Mouse (Mus musculus): ENCODE results near the gene Olfr1465. TPM values are rescaled to one million over a fixed set of nuclear protein-coding genes. Genes with fewer than 3 reads are reported as not detected.

Olfr1465 gene
- polyA plus RNA-seq (2014; fragmentation: Nextera tagmentation; extraction: Ambion mirVana) = not detected in 2 replicates

DNA sequence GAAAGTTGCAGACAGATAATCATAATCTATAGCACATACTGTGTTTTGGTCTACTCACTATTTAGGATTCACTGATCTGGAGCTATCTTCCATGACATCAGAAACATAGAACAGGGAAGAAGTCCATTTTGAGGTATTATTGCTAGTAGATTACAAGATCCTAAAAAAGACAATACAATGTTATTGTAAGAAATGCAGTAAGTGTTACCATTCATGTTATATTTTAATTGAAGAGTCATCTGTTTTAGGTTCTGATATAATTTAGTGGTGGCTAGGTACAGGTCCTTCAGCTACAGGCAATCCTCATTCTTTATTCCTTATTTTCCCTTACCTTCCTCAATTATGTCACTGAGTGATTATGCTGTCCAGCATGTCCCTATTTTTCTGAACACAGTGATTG lies at the start of gene Olfr1465:
TSS of gene Olfr1465 (minus strand) at position 101 of the 400 bp plus-strand sequence.
- ATAC-seq (ENCODE audit: insufficient read depth, low FRiP score, low TSS enrichment) = no peak
- no peak within 1 kb of the TSS for H3K9ac ChIP-seq (ENCODE audit: low read length)

DNA sequence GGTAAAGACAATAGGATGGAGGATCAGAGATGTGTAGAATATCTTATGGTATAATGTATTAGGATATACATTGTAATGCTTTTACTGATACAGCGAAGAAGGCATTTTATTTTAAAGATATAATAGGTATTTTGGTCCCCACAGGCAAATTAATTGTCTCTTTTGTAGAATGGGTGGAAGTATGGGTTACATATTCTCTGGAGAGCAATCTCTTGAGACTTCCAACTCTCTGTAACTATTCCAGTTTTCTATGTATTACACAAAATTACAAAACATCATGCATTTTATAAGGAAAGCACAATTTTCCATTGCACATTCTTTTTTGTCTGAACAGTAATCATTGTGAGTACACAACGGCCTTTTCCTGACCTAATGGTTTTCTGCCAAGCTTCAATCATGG lies 46.6 kb upstream of the Olfr1465 start, which contains the start of gene Olfr1467:
TSS of gene Olfr1467 (plus strand) at position 301 of the 400 bp plus-strand sequence.
- WGBS = 76% methylated on average over 2 of the region's 2 CpGs
- H3K4me3 ChIP-seq (ENCODE audit: low read depth, low read length) = no peak within 1 kb of the TSS
- no peaks in the 10 kb centered on the region for H3K36me3 ChIP-seq (ENCODE audit: control insufficient read depth, insufficient read depth, low read length)
- H3K4me2 ChIP-seq (ENCODE audit: low read depth) = no peak within 1 kb of the TSS
- no peak within 1 kb of the TSS for H3K9ac ChIP-seq (ENCODE audit: low read length)
- DNase-seq (ENCODE audit: low spot score) = no peak
- no peaks in the 10 kb centered on the region for H3K4me1 ChIP-seq (ENCODE audit: control insufficient read depth, insufficient read depth, low read length)
- no peaks in the 10 kb centered on the region for H3K27me3 ChIP-seq (ENCODE audit: control insufficient read depth, insufficient read depth, low read length)
- 0 out of 2 replicates have a peak, but pooled peaks cover 5% of the 10 kb centered on the region for H3K9me3 ChIP-seq (ENCODE audit: control insufficient read depth, low read length)
- H3K27ac ChIP-seq (ENCODE audit: low read depth, low read length) = no peak within 1 kb of the TSS
- ATAC-seq (ENCODE audit: insufficient read depth, low FRiP score, low TSS enrichment) = no peak

More for the DNA sequence above, at the start of gene Olfr1465:
- H3K36me3 ChIP-seq (ENCODE audit: control insufficient read depth, insufficient read depth, low read length) = no peaks in the 10 kb centered on the region
- H3K27me3 ChIP-seq (ENCODE audit: control insufficient read depth, insufficient read depth, low read length) = no peaks in the 10 kb centered on the region
- no peak within 1 kb of the TSS for H3K4me2 ChIP-seq (ENCODE audit: low read depth)
- no peak for DNase-seq (ENCODE audit: low spot score)
- H3K4me1 ChIP-seq (ENCODE audit: control insufficient read depth, insufficient read depth, low read length) = no peaks in the 10 kb centered on the region
- H3K9me3 ChIP-seq (ENCODE audit: control insufficient read depth, low read length) = no peaks in the 10 kb centered on the region
- H3K4me3 ChIP-seq (ENCODE audit: low read depth, low read length) = no peak within 1 kb of the TSS
- no peak within 1 kb of the TSS for H3K27ac ChIP-seq (ENCODE audit: low read depth, low read length)

GRCm38 (mm10) chr19:13338562-13338961 lies 23.2 kb upstream of the Olfr1465 start, which contains the start of gene Olfr1466:
Gene Olfr1466, plus strand, starts transcription at chr19:13338862.
- Histone ChIP-seq H3K4me1 (ENCODE audit: control insufficient read depth, insufficient read depth, low read length) (no peaks in the 10 kb centered on the region), H3K9me3 (ENCODE audit: control insufficient read depth, low read length) (0 out of 2 replicates have a peak, but pooled peaks cover 2% of the 10 kb centered on the region), H3K9ac (ENCODE audit: low read length) (no peak within 1 kb of the TSS), H3K27ac (ENCODE audit: low read depth, low read length) (no peak within 1 kb of the TSS), H3K36me3 (ENCODE audit: control insufficient read depth, insufficient read depth, low read length) (no peaks in the 10 kb centered on the region), H3K4me3 (ENCODE audit: low read depth, low read length) (no peak within 1 kb of the TSS), H3K4me2 (ENCODE audit: low read depth) (no peak within 1 kb of the TSS), H3K27me3 (ENCODE audit: control insufficient read depth, insufficient read depth, low read length) (no peaks in the 10 kb centered on the region)
- 97% methylated on average over 2 of the region's 2 CpGs for WGBS
- ATAC-seq (ENCODE audit: insufficient read depth, low FRiP score, low TSS enrichment) (no peak), DNase-seq (ENCODE audit: low spot score) (no peak)

Other genes with a start within 250 kb of the Olfr1465 start
- not detected in 2 replicates for gene Olfr1457, start 217.7 kb downstream of the Olfr1465 start, polyA plus RNA-seq (2014; fragmentation: Nextera tagmentation; extraction: Ambion mirVana)
- gene Olfr1458, start 208.8 kb downstream of the Olfr1465 start, polyA plus RNA-seq (2014; fragmentation: Nextera tagmentation; extraction: Ambion mirVana) = not detected in 2 replicates
- gene Olfr1459, start 166.0 kb downstream of the Olfr1465 start, polyA plus RNA-seq (2014; fragmentation: Nextera tagmentation; extraction: Ambion mirVana) = not detected in 2 replicates
- gene Olfr1461, start 152.5 kb downstream of the Olfr1465 start, polyA plus RNA-seq (2014; fragmentation: Nextera tagmentation; extraction: Ambion mirVana) = not detected in 2 replicates
- not detected in 2 replicates for gene Olfr1462, start 129.8 kb downstream of the Olfr1465 start, polyA plus RNA-seq (2014; fragmentation: Nextera tagmentation; extraction: Ambion mirVana)
- gene Olfr1463, start 84.2 kb downstream of the Olfr1465 start, polyA plus RNA-seq (2014; fragmentation: Nextera tagmentation; extraction: Ambion mirVana) = not detected in 2 replicates
- gene Olfr1466, start 23.3 kb upstream of the Olfr1465 start, polyA plus RNA-seq (2014; fragmentation: Nextera tagmentation; extraction: Ambion mirVana) = not detected in 2 replicates
- gene Olfr1467, start 46.7 kb upstream of the Olfr1465 start, polyA plus RNA-seq (2014; fragmentation: Nextera tagmentation; extraction: Ambion mirVana) = not detected in 2 replicates
- gene Olfr1469, start 92.3 kb upstream of the Olfr1465 start, polyA plus RNA-seq (2014; fragmentation: Nextera tagmentation; extraction: Ambion mirVana) = not detected in 2 replicates
- gene Olfr1471, start 127.9 kb upstream of the Olfr1465 start, polyA plus RNA-seq (2014; fragmentation: Nextera tagmentation; extraction: Ambion mirVana) = not detected in 2 replicates
- gene Olfr1472, start 140.5 kb upstream of the Olfr1465 start, polyA plus RNA-seq (2014; fragmentation: Nextera tagmentation; extraction: Ambion mirVana) = not detected in 2 replicates
- not detected in 2 replicates for gene Olfr1474, start 154.0 kb upstream of the Olfr1465 start, polyA plus RNA-seq (2014; fragmentation: Nextera tagmentation; extraction: Ambion mirVana)
- gene Olfr1475, start 164.7 kb upstream of the Olfr1465 start, polyA plus RNA-seq (2014; fragmentation: Nextera tagmentation; extraction: Ambion mirVana) = not detected in 2 replicates
- not detected in 2 replicates for gene Olfr1477, start 185.0 kb upstream of the Olfr1465 start, polyA plus RNA-seq (2014; fragmentation: Nextera tagmentation; extraction: Ambion mirVana)
- gene Olfr1480, start 212.4 kb upstream of the Olfr1465 start, polyA plus RNA-seq (2014; fragmentation: Nextera tagmentation; extraction: Ambion mirVana) = not detected in 2 replicates

Data from neural tube, embryonic 11.5 days (tissue).